Mouse (Mus musculus): ENCODE results near the gene Rhbdd1.

- TF ChIP-seq CTCF (IDR thresholded peaks at IDR 0.05; ENCODE audit: low read depth) (no peak), EP300 (IDR thresholded peaks at IDR 0.05; ENCODE audit: low read depth) (no peak)
These were observed 121.0 kb downstream of the Rhbdd1 start for GRCm38 (mm10) chr1:82437273-82437672.
